Mouse (Mus musculus): ENCODE data around the gene Slc44a2.

- no peak for TF ChIP-seq CTCF (IDR thresholded peaks at IDR 0.05; ENCODE audit: borderline replicate concordance, insufficient read depth, low read depth, low read length)
- TF ChIP-seq POLR2A (IDR thresholded peaks at IDR 0.05; ENCODE audit: borderline replicate concordance, insufficient read depth, low read length), result no peak
Observed at GRCm38 (mm10) chr9:21329041-21329440, 8.5 kb downstream of the Slc44a2 start.

Measured in cerebellum, adult 2 months (tissue).